Mouse (Mus musculus): Measurements from ENCODE around the gene Rhbdl1. TPM values are rescaled to one million over a fixed set of nuclear protein-coding genes. Genes with fewer than 3 reads are reported as not detected.
A peak's percentile ranks its signal among the peaks of the same experiment; 100 is the strongest.

The Rhbdl1 gene
- polyA plus RNA-seq, 1 experiment from 2014 or later: 1.2 TPM

DNA sequence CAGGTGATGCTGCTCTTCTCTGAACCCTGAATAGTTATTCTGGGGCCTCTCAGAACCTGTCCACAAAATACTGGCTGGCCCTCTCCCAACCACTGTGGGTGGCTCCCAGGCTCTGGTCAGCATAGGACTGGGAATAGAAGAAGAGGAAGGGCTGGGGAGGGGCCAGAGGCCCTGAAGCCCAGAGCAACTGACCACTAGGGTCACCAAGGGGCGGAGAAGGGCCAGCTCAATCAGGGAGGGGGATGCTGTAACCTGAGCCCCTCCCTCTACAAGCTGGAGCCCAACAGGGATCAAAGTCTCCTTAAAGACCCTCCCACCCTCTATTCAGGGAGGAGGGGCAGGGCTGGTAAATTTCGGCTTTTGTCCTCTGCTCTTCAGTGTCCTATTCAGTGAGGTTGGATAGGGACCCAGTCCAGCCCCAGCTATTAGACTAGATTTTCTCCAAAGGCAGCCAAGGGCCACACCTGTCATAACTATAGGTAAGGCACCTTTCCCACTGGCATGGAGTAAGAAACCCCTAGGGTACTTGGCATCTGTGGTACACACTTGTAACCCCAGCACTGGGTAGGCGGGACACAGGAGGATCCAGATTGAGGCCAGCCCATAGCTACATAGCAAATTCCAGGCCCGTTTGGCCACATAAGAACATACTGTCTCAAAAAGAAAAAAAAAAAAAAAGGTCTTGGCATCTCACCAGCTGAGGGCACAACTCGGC is 43.3 kb upstream of the Rhbdl1 start, which contains the start of gene Wfikkn1:
Gene Wfikkn1 (minus strand): TSS at position 663 of the 715 bp plus-strand sequence.
- Histone ChIP-seq H3K4me3 (ENCODE audit: low read depth, low read length) (no peak within 1 kb of the TSS), H3K27me3 (ENCODE audit: control insufficient read depth, insufficient read depth, low read length) (no peaks in the 10 kb centered on the region), H3K9ac (ENCODE audit: low read length) (no peak within 1 kb of the TSS), H3K4me1 (ENCODE audit: control insufficient read depth, insufficient read depth, low read length) (peaks cover 37% of the 10 kb centered on the region), H3K36me3 (ENCODE audit: control insufficient read depth, insufficient read depth, low read length) (peaks cover 11% of the 10 kb centered on the region), H3K27ac (replicated peaks; ENCODE audit: low read depth, low read length) (peak within 1 kb of the TSS; percentile 68), H3K4me2 (ENCODE audit: low read depth, severe bottlenecking) (0 out of 2 replicates have a peak within 1 kb of the TSS, but pooled peaks have one; percentile 15), H3K9me3 (ENCODE audit: control insufficient read depth, low read length) (no peaks in the 10 kb centered on the region)
- ATAC-seq (ENCODE audit: insufficient number of reproducible peaks, low FRiP score, low TSS enrichment, low read depth): no peak
- WGBS: 28% methylated on average over 5 of the region's 5 CpGs
- DNase-seq (ENCODE audit: low spot score): no peak

- WGBS: 70% methylated on average over 8 of the region's 8 CpGs
- peaks cover 37% of the 10 kb centered on the region for H3K4me1 ChIP-seq (ENCODE audit: control insufficient read depth, insufficient read depth, low read length)
Measured at GRCm38 (mm10) chr17:25879750-25880149, 42.7 kb upstream of the Rhbdl1 start.

DNA sequence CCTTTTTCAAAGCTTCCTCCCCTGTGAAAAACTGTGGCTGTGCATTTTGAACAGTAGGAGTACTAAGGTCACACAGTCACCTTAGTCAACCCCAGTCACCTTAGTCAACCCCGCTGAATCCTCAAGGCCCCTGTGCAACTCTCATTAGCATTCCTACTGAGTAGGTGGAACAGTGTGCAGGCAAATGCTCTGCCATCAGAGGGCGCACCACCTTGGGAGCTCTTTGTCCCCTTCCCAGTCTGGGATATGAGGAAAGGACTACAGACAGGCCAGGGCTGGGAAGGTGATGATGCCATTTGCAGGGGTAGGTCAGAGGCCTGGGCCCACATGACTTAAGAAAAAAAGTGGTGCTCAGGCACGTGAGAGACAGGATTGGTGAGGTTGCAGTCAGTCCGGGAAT is 42.2 kb upstream of the Rhbdl1 start:
- Histone ChIP-seq H3K36me3 (ENCODE audit: control insufficient read depth, insufficient read depth, low read length) (peaks cover 11% of the 10 kb centered on the region), H3K4me3 (ENCODE audit: low read depth, low read length) (no peak overlapping the region), H3K27me3 (ENCODE audit: control insufficient read depth, insufficient read depth, low read length) (no peaks in the 10 kb centered on the region), H3K9ac (ENCODE audit: low read length) (no peak overlapping the region), H3K9me3 (ENCODE audit: control insufficient read depth, low read length) (no peaks in the 10 kb centered on the region), H3K4me2 (ENCODE audit: low read depth, severe bottlenecking) (no peak overlapping the region), H3K4me1 (ENCODE audit: control insufficient read depth, insufficient read depth, low read length) (peaks cover 37% of the 10 kb centered on the region), H3K27ac (replicated peaks; ENCODE audit: low read depth, low read length) (no peak overlapping the region)
- no peak for ATAC-seq (ENCODE audit: insufficient number of reproducible peaks, low FRiP score, low TSS enrichment, low read depth)
- DNase-seq (ENCODE audit: low spot score): no peak
- 66% methylated on average over 4 of the region's 4 CpGs for WGBS

More at GRCm38 (mm10) chr17:25879750-25880149, 42.7 kb upstream of the Rhbdl1 start:
- peaks cover 11% of the 10 kb centered on the region for H3K36me3 ChIP-seq (ENCODE audit: control insufficient read depth, insufficient read depth, low read length)
- no peaks in the 10 kb centered on the region for H3K27me3 ChIP-seq (ENCODE audit: control insufficient read depth, insufficient read depth, low read length)
- DNase-seq (ENCODE audit: low spot score) (no peak), ATAC-seq (ENCODE audit: insufficient number of reproducible peaks, low FRiP score, low TSS enrichment, low read depth) (no peak)
- no peak overlapping the region for H3K9ac ChIP-seq (ENCODE audit: low read length)
- no peaks in the 10 kb centered on the region for H3K9me3 ChIP-seq (ENCODE audit: control insufficient read depth, low read length)
- no peak overlapping the region for H3K27ac ChIP-seq (replicated peaks; ENCODE audit: low read depth, low read length)
- no peak overlapping the region for H3K4me3 ChIP-seq (ENCODE audit: low read depth, low read length)
- no peak overlapping the region for H3K4me2 ChIP-seq (ENCODE audit: low read depth, severe bottlenecking)

DNA sequence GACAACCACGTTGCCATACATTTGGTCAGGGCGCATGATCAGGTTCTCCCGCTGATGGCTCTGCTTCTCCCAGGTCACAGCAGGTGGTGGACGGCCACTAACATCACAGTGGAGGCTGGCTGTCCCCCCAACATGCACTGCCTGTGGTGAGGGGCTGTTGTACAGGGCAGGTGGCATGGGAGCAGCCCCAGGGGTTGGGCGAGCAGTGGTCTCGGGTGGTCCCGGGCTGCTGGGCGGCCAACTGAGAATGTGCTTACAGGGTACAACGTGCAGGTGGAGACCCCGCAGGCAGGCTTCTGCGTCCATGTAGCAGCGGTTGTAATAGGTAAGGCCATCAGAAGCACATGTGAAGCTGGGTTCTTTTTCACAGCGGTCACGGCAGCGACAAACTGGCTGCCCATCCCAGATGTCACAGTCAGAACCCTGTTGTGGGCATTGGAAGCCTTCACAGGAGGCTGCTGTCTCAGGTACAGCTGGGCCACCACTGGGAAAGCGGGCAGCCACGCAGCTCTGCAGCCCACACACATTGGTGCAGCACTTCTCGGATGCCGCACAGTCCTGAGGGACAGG is 41.6 kb upstream of the Rhbdl1 start:
- H3K27ac ChIP-seq (replicated peaks; ENCODE audit: low read depth, low read length): no peak overlapping the region
- H3K4me2 ChIP-seq (ENCODE audit: low read depth, severe bottlenecking): no peak overlapping the region
- H3K4me3 ChIP-seq (ENCODE audit: low read depth, low read length): no peak overlapping the region
- no peak overlapping the region for H3K9ac ChIP-seq (ENCODE audit: low read length)
- ATAC-seq (ENCODE audit: insufficient number of reproducible peaks, low FRiP score, low TSS enrichment, low read depth) (no peak), DNase-seq (ENCODE audit: low spot score) (no peak)
- 89% methylated on average over 19 of the region's 19 CpGs for WGBS
- peaks cover 37% of the 10 kb centered on the region for H3K4me1 ChIP-seq (ENCODE audit: control insufficient read depth, insufficient read depth, low read length)
- H3K36me3 ChIP-seq (ENCODE audit: control insufficient read depth, insufficient read depth, low read length): peaks cover 8% of the 10 kb centered on the region
- H3K9me3 ChIP-seq (ENCODE audit: control insufficient read depth, low read length): no peaks in the 10 kb centered on the region
- H3K27me3 ChIP-seq (ENCODE audit: control insufficient read depth, insufficient read depth, low read length): no peaks in the 10 kb centered on the region

DNA sequence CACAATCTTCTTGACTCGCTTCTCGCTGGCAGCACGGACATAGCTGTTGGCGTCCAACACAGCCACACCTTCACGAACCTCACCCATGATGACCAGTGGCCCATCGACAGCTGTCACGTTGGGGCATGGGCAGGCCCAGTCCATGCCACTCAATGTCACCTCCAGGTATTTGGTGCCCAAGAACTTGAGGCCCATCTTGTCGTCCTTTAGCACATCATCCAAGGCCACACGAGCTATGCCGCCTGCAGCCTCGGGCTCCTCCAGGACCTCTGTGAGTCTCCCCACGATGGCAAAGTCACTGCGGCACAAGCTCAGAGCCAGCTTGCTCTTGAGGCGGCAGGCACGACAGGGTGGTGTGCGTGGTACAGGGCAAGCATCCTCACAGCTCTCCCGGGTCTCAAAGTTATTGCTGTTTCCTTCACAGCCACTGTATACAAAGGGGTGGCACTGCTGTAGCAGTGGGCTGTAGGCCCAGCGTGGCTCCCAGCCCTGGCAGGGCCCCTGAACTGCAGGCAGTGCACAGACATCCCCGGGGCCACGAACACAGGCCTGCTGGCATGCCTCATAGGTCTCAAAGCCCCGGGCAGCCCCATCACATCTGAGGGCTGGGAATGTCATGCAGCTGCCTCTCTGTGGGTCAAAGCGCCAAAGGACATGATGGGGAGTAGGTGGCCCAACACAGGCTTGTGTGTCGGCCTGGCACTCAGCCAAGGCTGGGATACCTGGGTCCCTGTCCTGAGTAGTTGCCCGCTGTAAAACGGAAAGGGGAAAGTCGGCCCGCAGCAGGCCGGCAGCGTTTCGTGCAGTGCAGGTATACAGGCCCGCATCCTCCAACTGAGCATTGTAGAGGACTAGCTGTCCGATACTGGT is 40.9 kb upstream of the Rhbdl1 start:
- Histone ChIP-seq H3K4me1 (ENCODE audit: control insufficient read depth, insufficient read depth, low read length) (peaks cover 37% of the 10 kb centered on the region), H3K9ac (ENCODE audit: low read length) (no peak overlapping the region), H3K9me3 (ENCODE audit: control insufficient read depth, low read length) (no peaks in the 10 kb centered on the region), H3K27me3 (ENCODE audit: control insufficient read depth, insufficient read depth, low read length) (no peaks in the 10 kb centered on the region), H3K27ac (replicated peaks; ENCODE audit: low read depth, low read length) (no peak overlapping the region), H3K4me3 (ENCODE audit: low read depth, low read length) (no peak overlapping the region), H3K4me2 (ENCODE audit: low read depth, severe bottlenecking) (no peak overlapping the region), H3K36me3 (ENCODE audit: control insufficient read depth, insufficient read depth, low read length) (peaks cover 4% of the 10 kb centered on the region; the same call in 1 of the 2 replicates)
- no peak for DNase-seq (ENCODE audit: low spot score)
- 92% methylated on average over 32 of the region's 32 CpGs for WGBS
- ATAC-seq (ENCODE audit: insufficient number of reproducible peaks, low FRiP score, low TSS enrichment, low read depth): no peak

DNA sequence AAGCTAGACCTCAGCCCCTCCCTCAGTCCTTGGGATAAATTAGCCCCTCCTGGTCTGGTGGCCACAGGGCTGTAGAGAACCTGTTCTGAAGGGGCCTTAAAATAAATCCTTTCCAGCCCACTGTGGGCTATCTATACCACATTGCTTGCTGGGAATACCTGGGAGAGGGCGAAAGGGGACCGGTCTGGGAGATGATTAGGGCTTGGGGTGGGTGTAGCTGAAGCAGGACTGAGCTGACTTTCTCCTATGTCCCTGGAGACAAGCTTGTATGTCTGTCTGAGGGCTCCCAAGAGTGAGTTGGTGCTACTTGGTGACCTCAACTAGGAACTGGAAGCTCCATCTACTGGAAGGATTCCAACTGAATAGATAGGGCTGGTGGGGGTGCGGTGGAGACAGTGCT is 39.9 kb upstream of the Rhbdl1 start:
- no peak overlapping the region for H3K27ac ChIP-seq (replicated peaks; ENCODE audit: low read depth, low read length)
- H3K4me1 ChIP-seq (ENCODE audit: control insufficient read depth, insufficient read depth, low read length): peaks cover 32% of the 10 kb centered on the region
- no peak overlapping the region for H3K9ac ChIP-seq (ENCODE audit: low read length)
- H3K9me3 ChIP-seq (ENCODE audit: control insufficient read depth, low read length): no peaks in the 10 kb centered on the region
- ATAC-seq (ENCODE audit: insufficient number of reproducible peaks, low FRiP score, low TSS enrichment, low read depth): no peak
- no peak overlapping the region for H3K4me3 ChIP-seq (ENCODE audit: low read depth, low read length)
- WGBS: 94% methylated on average over 3 of the region's 3 CpGs
- no peak overlapping the region for H3K4me2 ChIP-seq (ENCODE audit: low read depth, severe bottlenecking)
- no peak for DNase-seq (ENCODE audit: low spot score)
- H3K36me3 ChIP-seq (ENCODE audit: control insufficient read depth, insufficient read depth, low read length): peaks cover 4% of the 10 kb centered on the region; the same call in 1 of the 2 replicates
- H3K27me3 ChIP-seq (ENCODE audit: control insufficient read depth, insufficient read depth, low read length): no peaks in the 10 kb centered on the region

DNA sequence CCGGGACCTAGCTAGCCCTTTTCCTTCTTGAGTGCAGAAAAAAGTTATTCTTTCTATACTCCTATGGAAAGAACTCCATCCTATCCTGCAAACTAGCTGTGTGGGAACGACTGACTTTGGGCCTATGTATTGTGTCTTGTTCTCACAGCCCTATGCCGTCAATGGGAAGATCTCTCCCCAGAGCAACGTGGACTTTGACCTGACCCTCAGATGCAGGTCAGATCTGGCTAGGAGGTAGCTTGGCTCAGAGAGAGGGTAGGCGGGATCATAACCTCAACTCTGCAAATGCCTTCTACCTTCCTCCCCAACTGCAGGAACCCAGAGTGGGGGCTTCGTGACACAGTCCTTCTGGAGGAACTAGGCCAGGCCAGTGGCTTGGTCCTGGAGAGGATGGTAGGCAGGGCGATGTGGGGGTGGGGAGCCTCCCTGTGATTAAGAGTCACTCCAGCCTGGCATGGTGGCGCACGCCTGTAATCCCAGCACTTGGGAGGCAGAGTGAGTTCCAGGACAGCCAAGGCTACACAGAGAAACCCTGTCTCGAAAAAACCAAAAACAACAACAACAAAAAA is 39.3 kb upstream of the Rhbdl1 start:
- Histone ChIP-seq H3K4me1 (ENCODE audit: control insufficient read depth, insufficient read depth, low read length) (peaks cover 26% of the 10 kb centered on the region), H3K27ac (replicated peaks; ENCODE audit: low read depth, low read length) (no peak overlapping the region), H3K4me3 (ENCODE audit: low read depth, low read length) (peak overlapping the region; percentile 76), H3K9ac (ENCODE audit: low read length) (no peak overlapping the region), H3K36me3 (ENCODE audit: control insufficient read depth, insufficient read depth, low read length) (0 out of 2 replicates have a peak, but pooled peaks cover 4% of the 10 kb centered on the region), H3K4me2 (ENCODE audit: low read depth, severe bottlenecking) (peak overlapping the region; percentile 88), H3K9me3 (ENCODE audit: control insufficient read depth, low read length) (no peaks in the 10 kb centered on the region), H3K27me3 (ENCODE audit: control insufficient read depth, insufficient read depth, low read length) (no peaks in the 10 kb centered on the region)
- ATAC-seq (ENCODE audit: insufficient number of reproducible peaks, low FRiP score, low TSS enrichment, low read depth) (no peak), DNase-seq (ENCODE audit: low spot score) (no peak)
- 70% methylated on average over 10 of the region's 10 CpGs for WGBS

Measured in limb, embryonic 11.5 days (tissue).